Mouse (Mus musculus) lung, postnatal 0 days (tissue): ENCODE data around the gene Gm49321. TPM values are rescaled to one million over a fixed set of nuclear protein-coding genes. Genes with fewer than 3 reads are reported as not detected.

Source experiments
- ATAC-seq: fragments of 200-750 bp; cut with Nextera tagmentation; 2 replicates; pipeline ENCODE4 v1.8.0; 2017; ENCODE audit warnings: moderate library complexity
- DNase-seq: peaks from one replicate; pipeline ENCODE4 v3.0.0-alpha.2; 2016; ENCODE audit warnings: low spot score
- H3K27ac ChIP-seq: fragments of 300-500 bp; sonication (generic); 2 replicates; pipeline ENCODE4 v1.5.1; 2014; ENCODE audit warnings: antibody characterized with exemption, mild to moderate bottlenecking, low read length, mixed read lengths
- H3K27me3 ChIP-seq: fragments of 300-500 bp; sonication (generic); replicated peaks from 2 replicates; pipeline ENCODE4 v1.6.1; 2014; ENCODE audit warnings: low read length, mixed read lengths; ENCODE audit not compliant: insufficient read depth
- H3K36me3 ChIP-seq: fragments of 300-500 bp; sonication (generic); 2 replicates; pipeline ENCODE4 v1.6.1; 2014; ENCODE audit warnings: low read length, mixed read lengths; ENCODE audit not compliant: insufficient read depth
- H3K4me1 ChIP-seq: fragments of 300-500 bp; sonication (generic); 2 replicates; pipeline ENCODE4 v1.6.1; 2014; ENCODE audit warnings: antibody characterized with exemption, low read depth, low read length, mixed read lengths; ENCODE audit not compliant: insufficient read depth
- H3K4me2 ChIP-seq: fragments of 300-500 bp; sonication (generic); replicated peaks from 2 replicates; pipeline ENCODE4 v1.6.1; 2014; ENCODE audit warnings: low read depth, mild to moderate bottlenecking, low read length, moderate library complexity, mixed read lengths
- H3K4me3 ChIP-seq: fragments of 300-500 bp; sonication (generic); 2 replicates; pipeline ENCODE4 v1.5.1; 2014; ENCODE audit warnings: low read depth, low read length
- H3K9ac ChIP-seq: fragments of 300-500 bp; sonication (generic); replicated peaks from 2 replicates; pipeline ENCODE4 v1.6.1; 2014; ENCODE audit warnings: low read depth, mild to moderate bottlenecking
- H3K9me3 ChIP-seq: fragments of 300-500 bp; sonication (generic); 2 replicates; pipeline ENCODE4 v1.6.1; 2016; ENCODE audit warnings: low read length, mixed read lengths
- CTCF ChIP-seq: IDR thresholded peaks from 2 replicates; pipeline ENCODE4 v1.5.1; 2016; ENCODE audit warnings: antibody characterized with exemption, mild to moderate bottlenecking
- EP300 ChIP-seq: IDR thresholded peaks from 2 replicates; pipeline ENCODE4 v1.6.1; 2016; ENCODE audit warnings: antibody characterized with exemption, mild to moderate bottlenecking, control low read depth
- WGBS: fragments of 180-500 bp; shearing (Covaris S2); extraction: QIAGEN DNeasy Blood & Tissue Kit; methylation state at CpG from one replicate; pipeline ENCODE4 v1.1.7; 2014; 5-methylcytosine and 5-hydroxymethylcytosine counted together
- polyA plus RNA-seq: library from polyadenylated mRNA; unstranded; fragments of >200 nt; fragmentation: Nextera tagmentation; extraction: Ambion mirVana; gene quantifications from 2 replicates; pipeline ENCODE4 v1.2.1, GENCODE M21; 2015

The Gm49321 gene
- polyA plus RNA-seq, 1 experiment from 2014 or later, result 4.3 TPM

DNA sequence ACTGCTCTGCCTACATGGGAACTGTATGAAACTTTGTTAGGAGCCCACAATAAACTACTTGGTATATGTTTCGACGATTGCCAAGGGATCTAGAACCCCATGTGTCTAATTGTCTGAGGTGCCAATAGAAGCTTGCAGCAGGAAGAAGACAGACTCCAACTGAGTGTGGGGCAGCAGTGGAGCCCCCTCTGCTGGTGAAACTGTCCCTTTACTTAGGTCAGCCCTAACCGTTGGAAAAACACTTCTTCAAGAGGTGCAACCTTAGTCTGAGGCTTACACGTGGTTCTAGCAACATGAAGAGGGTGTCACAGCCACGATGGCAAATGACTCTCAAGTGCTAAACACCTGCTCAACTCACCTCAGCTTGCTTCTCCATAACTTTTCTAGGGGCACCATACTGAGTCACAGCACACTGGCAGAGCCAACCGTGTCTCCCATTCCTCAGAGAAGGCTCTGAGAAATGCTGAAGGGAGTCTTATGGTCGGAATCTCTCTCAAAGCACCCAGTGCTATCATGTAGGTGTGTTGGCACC is 77.4 kb downstream of the Gm49321 start:
- DNase-seq, result peak; percentile 13
- WGBS, result 57% methylated on average over 7 of the region's 7 CpGs
- no peak for ATAC-seq

DNA sequence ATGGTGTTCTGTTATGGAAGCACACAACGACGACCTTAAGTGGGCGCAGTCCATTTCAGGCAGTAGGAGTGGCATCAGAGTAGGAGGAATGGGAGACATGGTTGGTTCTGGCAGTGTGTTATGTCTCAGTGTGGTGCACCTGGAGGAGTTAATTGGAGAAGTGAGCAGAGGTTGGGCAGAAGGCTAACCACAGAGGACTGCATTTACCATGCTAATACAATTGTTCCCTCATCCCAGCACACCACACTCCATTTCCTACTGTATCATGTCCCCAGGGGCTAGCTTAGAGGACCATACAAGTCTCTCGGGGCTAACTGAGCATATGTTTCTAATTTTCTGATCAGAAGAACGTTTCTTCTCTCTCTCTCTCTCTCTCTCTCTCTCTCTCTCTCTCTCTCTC is 78.0 kb downstream of the Gm49321 start:
- no peak for TF ChIP-seq CTCF
- no peak for TF ChIP-seq EP300
- H3K27ac ChIP-seq, result no peak overlapping the region
- H3K4me3 ChIP-seq, result no peak overlapping the region
- no peaks in the 10 kb centered on the region for H3K36me3 ChIP-seq
- H3K27me3 ChIP-seq, result no peaks in the 10 kb centered on the region
- no peak overlapping the region for H3K4me2 ChIP-seq
- H3K9ac ChIP-seq, result no peak overlapping the region
- WGBS, result 78% methylated on average over 5 of the region's 5 CpGs
- ATAC-seq (no peak), DNase-seq (no peak)
- H3K4me1 ChIP-seq, result no peaks in the 10 kb centered on the region
- no peaks in the 10 kb centered on the region for H3K9me3 ChIP-seq

More for the DNA sequence above, 77.4 kb downstream of the Gm49321 start:
- Histone ChIP-seq H3K27ac (no peak overlapping the region), H3K4me2 (no peak overlapping the region), H3K9ac (no peak overlapping the region), H3K27me3 (no peaks in the 10 kb centered on the region), H3K36me3 (no peaks in the 10 kb centered on the region), H3K9me3 (no peaks in the 10 kb centered on the region), H3K4me1 (no peaks in the 10 kb centered on the region), H3K4me3 (no peak overlapping the region)
- TF ChIP-seq CTCF (peak; percentile 57), EP300 (no peak)

Other genes starting within 250 kb of the Gm49321 start
- gene Hif1a, start 36.3 kb upstream of the Gm49321 start, polyA plus RNA-seq, result 34.6 and 42.7 TPM in 2 replicates
- gene Snapc1, start 26.8 kb downstream of the Gm49321 start, polyA plus RNA-seq, result 9.1 and 9.2 TPM in 2 replicates
- gene Syt16, start 60.0 kb downstream of the Gm49321 start, polyA plus RNA-seq, result 0.04 TPM in 2 replicates